Mouse (Mus musculus) retina, postnatal 1 day (tissue): ENCODE data around the gene Bpifc.

Experiments
- DNase-seq: peaks from one replicate; pipeline ENCODE4 v3.0.0-alpha.2; 2012

Gene Bpifc

DNA sequence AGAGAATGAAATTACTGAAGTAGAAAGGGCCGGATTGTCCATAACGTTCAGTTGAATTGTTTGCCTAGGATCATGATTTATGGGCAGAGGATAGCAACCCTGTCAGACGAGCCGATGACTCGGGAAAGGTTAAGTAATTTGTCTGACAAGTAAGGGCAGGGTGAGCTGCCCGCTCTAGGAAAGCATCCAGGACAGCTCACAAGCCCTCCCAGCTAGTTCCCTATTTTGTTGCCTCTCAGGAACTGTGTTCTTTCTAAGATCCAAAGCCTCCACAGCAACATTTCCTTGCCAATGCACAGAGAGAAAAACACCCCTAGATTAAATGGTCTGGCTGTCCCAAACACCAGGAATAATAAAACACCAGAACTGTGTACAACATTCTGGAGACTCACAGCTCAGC lies 1.1 kb downstream of the Bpifc start:
- no peak for DNase-seq

- no peak for DNase-seq
These were observed 2.0 kb downstream of the Bpifc start for GRCm38 (mm10) chr10:86009688-86010087.

- DNase-seq: no peak
These were observed 5.2 kb downstream of the Bpifc start for GRCm38 (mm10) chr10:86006455-86006854.

DNA sequence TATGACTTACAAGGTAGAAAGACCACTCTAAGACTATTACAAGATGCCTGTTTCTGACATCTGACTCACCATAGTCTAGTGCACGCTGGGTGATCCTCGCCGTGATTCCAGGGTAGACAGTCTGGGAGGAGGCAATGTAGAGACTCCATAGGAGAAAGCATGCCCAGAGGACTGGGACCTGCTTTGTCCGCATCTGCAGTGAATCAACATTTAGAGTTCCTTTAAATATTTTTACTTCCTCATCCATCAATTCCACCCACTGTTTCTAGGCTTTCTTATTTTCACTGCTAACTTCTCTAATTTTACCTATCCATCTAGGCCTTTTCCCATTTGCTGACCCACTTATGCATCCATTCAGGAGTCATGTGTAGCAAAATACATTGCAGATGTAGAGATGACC lies 11.2 kb downstream of the Bpifc start:
- no peak for DNase-seq

DNA sequence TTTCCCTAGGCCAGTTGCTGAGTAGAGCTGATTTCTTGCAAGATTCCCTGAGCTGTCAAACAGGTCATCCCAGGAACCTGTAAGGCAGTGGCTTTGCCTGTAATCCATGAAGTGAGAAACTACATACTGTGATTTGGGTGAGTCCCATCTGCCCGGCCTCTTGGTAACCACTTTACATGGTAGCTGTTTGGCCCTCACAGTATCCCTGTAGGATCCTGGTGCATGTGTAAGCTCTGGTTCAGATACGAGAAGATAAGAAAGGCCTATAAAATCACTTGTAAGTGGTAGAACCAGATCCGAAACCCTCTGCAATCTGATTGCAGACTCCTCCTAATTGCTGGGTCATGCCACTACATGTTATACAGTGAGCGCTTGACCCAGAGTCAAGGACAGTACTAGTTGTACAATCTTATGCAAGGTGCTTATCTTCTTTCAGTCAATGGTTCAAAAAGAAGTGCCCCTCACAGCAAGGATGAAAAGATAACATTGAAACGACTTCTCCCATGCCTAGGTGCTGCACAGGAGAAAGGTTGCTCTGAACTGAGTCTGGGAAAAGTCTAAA lies 17.1 kb downstream of the Bpifc start:
- DNase-seq: no peak

- no peak for DNase-seq
These were observed 17.9 kb downstream of the Bpifc start for GRCm38 (mm10) chr10:85993836-85994235.

- no peak for DNase-seq
These were observed 19.3 kb downstream of the Bpifc start for GRCm38 (mm10) chr10:85992412-85992811.

GRCm38 (mm10) chr10:85989412-85990115 lies 22.1 kb downstream of the Bpifc start:
- no peak for DNase-seq

GRCm38 (mm10) chr10:85972915-85973314 lies 38.8 kb downstream of the Bpifc start:
- no peak for DNase-seq

DNA sequence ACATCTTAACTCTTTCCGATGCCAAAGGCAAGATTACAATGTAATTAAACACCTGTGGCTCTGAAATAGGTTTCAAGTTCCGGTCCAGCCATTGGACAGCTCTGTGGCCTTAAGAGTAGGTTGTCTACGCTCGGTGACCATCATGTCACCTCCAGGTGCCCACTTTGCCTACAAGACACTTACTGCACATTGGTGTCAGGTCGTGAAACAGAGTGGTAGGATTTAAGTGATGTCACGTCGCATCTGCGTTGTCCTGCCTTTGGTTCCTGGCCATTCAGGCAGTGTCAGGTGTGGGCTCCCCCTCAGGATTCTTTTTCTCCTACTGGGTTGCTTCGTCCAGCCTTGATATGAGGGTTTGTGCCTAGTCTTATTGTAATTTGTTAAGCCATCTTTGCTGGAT lies 39.9 kb downstream of the Bpifc start:
- DNase-seq: no peak

DNA sequence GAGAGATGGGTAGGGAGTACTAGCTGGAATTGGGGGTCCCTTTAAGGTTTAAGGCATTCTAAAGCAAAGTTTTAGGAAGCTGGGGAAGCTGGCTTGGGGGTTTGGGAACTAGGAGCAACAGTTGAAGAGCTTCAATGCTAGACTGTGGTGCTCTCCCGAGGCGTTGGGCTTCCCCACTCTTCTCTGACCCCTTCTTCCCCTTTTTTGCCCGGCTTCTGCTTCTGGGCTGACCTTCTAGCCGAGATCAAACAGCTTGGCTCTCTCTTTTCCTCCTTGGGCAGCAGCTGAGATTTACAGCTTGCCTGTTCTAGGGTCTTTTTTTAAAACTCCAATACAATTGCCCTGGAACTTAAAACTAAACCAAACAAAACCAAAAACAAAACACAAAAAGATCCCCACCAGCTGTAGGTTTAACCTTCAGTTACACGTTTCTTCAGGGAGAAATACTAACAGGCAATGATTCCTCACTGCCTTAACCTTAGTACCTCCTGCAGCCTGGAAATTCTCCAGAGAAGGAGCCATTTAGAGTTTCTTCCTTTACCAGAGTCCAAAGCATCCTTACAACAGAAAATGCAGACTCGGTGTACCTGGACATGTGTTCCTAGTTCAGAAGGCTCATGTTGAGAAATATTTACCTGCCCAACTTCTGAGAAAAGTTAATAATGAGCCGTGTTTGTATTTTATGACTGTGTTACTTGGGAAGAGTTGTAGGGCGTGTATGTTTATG lies 41.6 kb downstream of the Bpifc start:
- no peak for DNase-seq

GRCm38 (mm10) chr10:85968731-85969130 lies 43.0 kb downstream of the Bpifc start:
- no peak for DNase-seq

DNA sequence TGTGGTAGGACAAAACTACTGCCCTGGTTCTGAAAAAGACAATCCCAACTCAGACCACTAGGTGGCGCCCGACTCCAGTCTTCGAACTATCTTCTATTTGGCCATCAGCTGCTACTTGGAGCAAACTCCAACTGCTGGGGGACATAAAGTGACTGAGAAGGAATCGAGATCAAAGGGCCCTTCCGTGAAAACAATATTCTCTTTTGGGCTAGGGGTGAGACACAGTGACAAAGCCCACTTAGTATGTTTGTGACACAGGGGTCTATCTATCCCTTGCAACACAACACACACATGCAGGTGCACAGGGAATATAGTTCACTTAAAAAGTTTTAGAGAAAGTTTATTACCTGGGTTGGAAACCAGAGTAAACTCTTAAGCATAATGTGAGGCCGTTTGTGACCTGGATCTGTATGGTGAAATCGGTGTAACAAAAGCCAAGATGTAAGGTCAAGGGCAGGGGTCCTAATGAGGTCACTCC lies 43.5 kb downstream of the Bpifc start:
- peak; percentile 81 for DNase-seq

DNA sequence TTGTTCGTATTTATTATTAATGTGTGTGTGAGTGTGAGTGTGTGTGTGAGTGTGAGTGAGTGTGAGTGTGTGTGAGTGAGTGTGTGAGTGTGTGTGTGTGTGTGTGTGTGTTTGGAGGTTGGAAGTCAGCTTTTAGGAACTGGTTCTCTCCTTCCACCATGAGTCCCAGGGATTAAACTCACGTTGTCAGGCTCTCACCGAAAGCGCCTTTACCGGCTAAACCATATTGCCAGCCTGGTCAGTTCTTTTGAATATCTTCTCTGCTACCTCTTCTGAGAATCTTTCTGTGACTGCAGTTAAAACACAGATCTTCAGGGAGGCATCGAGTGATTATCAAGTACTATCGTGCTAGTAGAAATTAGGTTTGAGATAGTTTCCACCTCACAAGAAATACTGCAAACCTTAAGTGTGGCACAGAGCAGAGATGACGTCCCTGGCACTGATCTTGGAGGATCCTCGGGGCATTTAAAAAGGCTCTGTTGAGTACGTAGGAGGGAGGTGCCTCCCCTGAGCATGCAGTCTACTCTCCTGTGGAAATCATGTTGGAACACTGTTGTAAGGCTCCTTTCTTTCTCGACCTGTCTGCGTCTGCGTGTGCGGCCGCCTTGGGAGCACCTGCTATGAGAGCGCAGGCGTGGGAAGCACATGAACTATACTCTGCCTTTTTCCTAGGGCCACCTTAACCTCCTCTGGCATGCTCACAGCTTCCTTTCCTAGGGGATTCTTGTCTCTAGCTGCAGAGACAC lies 44.1 kb downstream of the Bpifc start:
- DNase-seq: no peak

DNA sequence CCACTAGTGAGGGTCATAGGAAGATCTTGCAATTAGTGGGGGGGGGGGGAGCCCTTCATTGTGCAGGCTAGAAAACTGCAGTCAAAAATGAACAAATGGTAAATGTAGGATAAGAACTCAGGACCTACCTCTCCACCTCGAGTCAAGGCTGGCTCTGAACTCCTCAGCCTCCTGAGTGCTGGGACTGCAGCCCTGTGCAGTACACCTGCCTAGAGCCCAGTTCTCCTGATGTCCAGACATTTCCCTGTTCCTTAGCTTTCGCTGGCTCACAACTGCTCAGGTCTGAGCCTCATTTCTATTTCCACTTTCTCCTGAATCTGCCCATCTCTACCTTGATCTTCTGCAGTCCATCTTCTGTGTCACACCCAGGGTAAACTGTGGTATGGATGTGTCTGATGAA lies 45.2 kb downstream of the Bpifc start:
- no peak for DNase-seq

DNA sequence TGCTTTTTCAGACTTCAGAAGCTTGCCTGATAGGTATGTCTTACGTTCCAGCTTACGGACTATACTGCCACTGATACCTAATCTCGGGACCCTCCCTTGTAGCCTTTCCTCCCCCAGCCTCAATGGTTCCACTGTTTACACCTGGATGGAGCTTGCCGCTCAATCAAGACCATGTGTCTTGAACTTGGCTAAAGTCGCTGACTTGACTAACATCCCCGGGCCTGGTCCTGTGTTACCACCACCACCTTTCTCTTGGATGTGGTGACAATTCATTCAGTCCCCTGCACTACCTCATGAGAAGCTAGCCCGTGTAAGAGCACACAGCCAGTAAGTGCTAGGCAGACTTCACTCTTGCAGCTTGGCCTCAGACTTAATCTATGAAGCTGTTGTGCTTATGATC lies 47.4 kb downstream of the Bpifc start:
- DNase-seq: no peak

DNA sequence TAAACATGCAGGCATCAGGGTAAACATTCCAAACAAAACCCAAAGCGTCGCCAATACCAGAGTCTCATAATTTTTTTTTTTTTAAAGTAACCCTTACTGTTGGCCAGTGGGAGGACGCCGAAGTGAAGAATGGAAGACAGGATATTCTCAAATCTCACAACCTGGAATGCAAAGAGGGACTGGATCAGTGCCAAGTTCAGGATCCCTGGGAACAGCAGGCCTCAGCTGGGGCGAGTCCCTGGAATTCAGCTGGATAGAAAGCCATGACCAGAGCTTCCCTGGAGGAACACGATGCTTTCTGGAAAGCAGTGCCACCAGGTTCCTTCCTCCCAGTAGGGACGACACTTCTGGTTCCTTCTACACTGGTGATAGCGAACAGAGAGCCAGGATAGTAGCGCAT lies 48.8 kb downstream of the Bpifc start:
- DNase-seq: no peak

DNA sequence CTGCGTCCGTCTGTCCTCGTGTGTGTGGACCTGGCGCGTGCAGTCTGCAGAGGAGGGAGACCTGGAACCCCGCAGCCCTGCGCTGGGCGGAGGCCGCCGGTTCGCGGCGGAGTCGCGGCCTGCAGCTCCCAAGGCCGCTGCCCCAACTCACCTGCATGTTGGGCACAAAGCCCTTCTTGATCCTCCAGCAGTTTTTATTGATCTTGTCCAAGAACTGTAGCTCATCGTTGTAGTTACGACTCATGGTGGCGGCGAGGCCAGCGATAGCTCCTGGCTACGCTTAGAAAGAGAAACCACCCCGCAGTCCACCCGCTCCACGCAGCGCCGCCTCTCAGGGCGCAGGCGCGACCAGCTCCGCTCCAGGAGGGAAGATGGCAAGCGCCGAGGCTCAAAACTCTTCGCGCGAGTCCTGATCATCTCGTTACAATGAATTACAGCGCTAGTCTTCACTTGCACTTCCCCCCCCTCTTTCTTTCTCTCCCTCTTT lies 54.2 kb downstream of the Bpifc start, which contains the start of gene Rtcb:
Gene Rtcb (minus strand): TSS at position 360 of the 487 bp plus-strand sequence.
- peak; percentile 98 for DNase-seq

GRCm38 (mm10) chr10:85956871-85957419 lies 54.8 kb downstream of the Bpifc start:
- DNase-seq: peak; percentile 2

DNA sequence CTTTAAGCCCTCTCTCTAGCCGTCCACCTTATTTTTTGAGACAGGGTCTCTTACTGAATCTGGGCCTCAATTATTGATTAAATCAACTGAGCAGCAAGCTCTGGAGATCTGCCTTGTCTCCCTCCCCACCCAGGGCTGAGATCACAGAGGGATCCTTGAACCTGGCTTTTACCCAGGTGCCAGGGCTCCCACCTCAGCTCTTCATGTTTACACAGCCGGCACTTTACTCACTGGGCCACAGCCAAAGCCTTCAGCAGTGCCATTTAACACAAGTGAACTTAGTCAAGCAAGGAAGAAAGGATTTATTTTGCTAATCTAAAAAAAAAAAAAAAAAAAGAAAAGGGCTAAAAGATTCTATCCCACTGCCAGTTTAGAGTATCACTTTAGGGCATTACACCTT lies 57.3 kb downstream of the Bpifc start:
- DNase-seq: no peak

DNA sequence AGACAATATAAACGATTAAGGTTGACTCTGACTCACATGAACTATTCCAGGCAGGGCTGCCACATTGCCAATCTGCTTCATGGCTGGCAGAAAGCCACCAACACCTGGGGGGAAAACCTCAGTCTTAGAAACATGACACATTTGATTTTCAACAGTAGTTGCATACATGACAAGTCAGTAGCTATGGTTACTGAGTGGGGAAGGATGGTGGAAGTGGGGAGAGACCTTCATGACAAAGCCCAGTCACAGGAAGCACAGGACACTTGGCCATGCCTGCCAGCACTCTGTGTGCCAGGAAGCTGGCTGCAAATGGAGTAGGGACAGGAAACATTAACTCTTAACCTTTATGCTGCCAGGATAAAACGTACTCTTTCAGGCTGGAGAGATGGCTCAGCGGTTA lies 58.3 kb downstream of the Bpifc start:
- no peak for DNase-seq

GRCm38 (mm10) chr10:85951765-85952443 lies 59.8 kb downstream of the Bpifc start:
- DNase-seq: no peak
